Comparison of ENCODE assay signal across 16 mouse cellular contexts in genomic region chrX:36115171-36115570, GRCm38 (mm10).
"Had no signal": no experiment of that assay in that cellular context is flagged by ENCODE, and none has a peak within 500 bp of the region (broad histone marks: within the 10 kb centered on the region; RNA-seq: fewer than 3 reads in every experiment).

No protein-coding gene starts in this region.

- H3K9me3 ChIP-seq: limb, embryonic 10.5 days; limb, embryonic 13.5 days; liver, embryonic 13.5 days; midbrain, embryonic 10.5 days had no signal

- H3K4me3 ChIP-seq: limb, embryonic 10.5 days; limb, embryonic 13.5 days; liver, embryonic 13.5 days; megakaryocyte, embryonic 14.5 days; midbrain, embryonic 10.5 days had no signal

- H3K27me3 ChIP-seq: limb, embryonic 13.5 days had no signal

- DNase-seq: kidney, adult 18-20 months; kidney, adult 9 months; kidney, postnatal 14 days; kidney, postnatal 4 days; liver; liver, embryonic 13.5 days; lung, embryonic 14.5 days; lung, postnatal 10 days; lung, postnatal 36 days; midbrain, embryonic 14.5 days; thymus, adult 18-20 months; thymus, postnatal 36 days had no signal

- H3K4me1 ChIP-seq: limb, embryonic 10.5 days; limb, embryonic 13.5 days; liver, embryonic 13.5 days had no signal

- H3K4me2 ChIP-seq: limb, embryonic 13.5 days; liver, embryonic 13.5 days; lung, embryonic 14.5 days had no signal

- H3K36me3 ChIP-seq: limb, embryonic 10.5 days; limb, embryonic 13.5 days; liver, embryonic 13.5 days; midbrain, embryonic 10.5 days had no signal

- H3K9ac ChIP-seq: limb, embryonic 13.5 days; liver, embryonic 13.5 days; lung, embryonic 14.5 days had no signal

- H3K27ac ChIP-seq: limb, embryonic 10.5 days; limb, embryonic 13.5 days; liver, embryonic 13.5 days; midbrain, embryonic 10.5 days had no signal
